Mouse (Mus musculus): ENCODE data around the gene BC107364. TPM values are rescaled to one million over a fixed set of nuclear protein-coding genes. Genes with fewer than 3 reads are reported as not detected.
"Not testable (repeated sequence)": the region's sequence is repeated elsewhere in the genome, so short reads cannot be mapped to it uniquely, and the experiment has no call there.

BC107364 gene
- polyA plus RNA-seq, 1 experiment, result 4.6 TPM

DNA sequence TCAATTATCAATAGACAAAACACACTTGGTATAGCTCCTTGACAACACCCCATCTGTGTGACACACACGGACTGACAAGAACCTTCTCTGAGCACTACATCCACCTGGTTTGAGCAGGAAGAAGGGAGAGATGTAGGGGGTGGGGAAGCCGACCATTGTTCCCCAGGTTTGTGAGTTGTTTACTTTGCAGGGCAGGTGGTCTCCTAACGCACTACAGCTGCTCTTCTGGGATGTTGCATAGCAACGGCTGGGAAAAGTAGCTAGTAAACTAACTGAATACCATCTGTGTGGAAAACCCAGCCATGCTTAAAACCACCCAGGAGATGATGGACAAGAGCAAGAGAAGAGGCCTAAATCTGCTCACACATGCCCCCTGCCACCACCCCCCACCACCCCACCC is 27.7 kb downstream of the BC107364 start:
- H3K4me3 ChIP-seq (ENCODE audit: low read depth, low read length); H3K36me3 ChIP-seq (ENCODE audit: control insufficient read depth, insufficient read depth, low read length, poor library complexity, severe bottlenecking); H3K27me3 ChIP-seq (ENCODE audit: control insufficient read depth, insufficient read depth, low read length, poor library complexity, severe bottlenecking); H3K9ac ChIP-seq (ENCODE audit: low read depth, poor library complexity, severe bottlenecking); H3K9me3 ChIP-seq (replicated peaks; ENCODE audit: control insufficient read depth, insufficient read depth, low read length, poor library complexity, severe bottlenecking); H3K4me1 ChIP-seq (ENCODE audit: control insufficient read depth, insufficient read depth, low read length): not testable (repeated sequence)
- H3K27ac ChIP-seq (ENCODE audit: insufficient read depth, low read length), result peak overlapping the region; percentile 38; the same call in 1 of the 2 replicates
- TF ChIP-seq EP300 (IDR thresholded peaks at IDR 0.05; ENCODE audit: insufficient read depth, low read depth, low read length), result 0 out of 2 replicates have a peak, but pooled peaks have one; percentile 23

DNA sequence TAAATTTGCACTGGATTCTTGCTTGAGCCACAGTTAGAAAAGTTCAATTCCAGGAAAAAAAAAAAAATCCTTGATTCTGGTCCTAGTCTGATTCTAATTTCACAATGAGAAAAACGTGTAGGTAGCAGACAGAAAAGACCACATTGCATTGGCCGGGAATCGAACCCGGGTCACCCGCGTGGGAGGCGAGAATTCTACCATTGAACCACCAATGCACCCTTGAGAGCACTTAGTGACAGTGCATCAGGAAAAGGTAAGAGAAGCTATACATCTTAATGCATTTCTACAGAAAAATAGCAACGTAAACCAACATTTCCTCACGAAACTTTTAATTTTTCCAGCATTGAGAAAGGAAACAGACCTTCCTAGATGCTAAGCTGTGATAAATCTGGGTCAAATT is 28.2 kb downstream of the BC107364 start:
- H3K9ac ChIP-seq (ENCODE audit: low read depth, poor library complexity, severe bottlenecking), result no peak overlapping the region
- no peak overlapping the region for H3K4me3 ChIP-seq (ENCODE audit: low read depth, low read length)
- peaks cover 2% of the 10 kb centered on the region for H3K4me1 ChIP-seq (ENCODE audit: control insufficient read depth, insufficient read depth, low read length)
- no peaks in the 10 kb centered on the region for H3K36me3 ChIP-seq (ENCODE audit: control insufficient read depth, insufficient read depth, low read length, poor library complexity, severe bottlenecking)
- TF ChIP-seq EP300 (IDR thresholded peaks at IDR 0.05; ENCODE audit: insufficient read depth, low read depth, low read length) (no peak), CTCF (IDR thresholded peaks at IDR 0.05; ENCODE audit: low read depth, low read length) (no peak), POLR2A (IDR thresholded peaks at IDR 0.05; ENCODE audit: insufficient read depth, low read length) (no peak)
- H3K27ac ChIP-seq (ENCODE audit: insufficient read depth, low read length), result no peak overlapping the region
- no peaks in the 10 kb centered on the region for H3K27me3 ChIP-seq (ENCODE audit: control insufficient read depth, insufficient read depth, low read length, poor library complexity, severe bottlenecking)
- H3K9me3 ChIP-seq (replicated peaks; ENCODE audit: control insufficient read depth, insufficient read depth, low read length, poor library complexity, severe bottlenecking), result no peaks in the 10 kb centered on the region

DNA sequence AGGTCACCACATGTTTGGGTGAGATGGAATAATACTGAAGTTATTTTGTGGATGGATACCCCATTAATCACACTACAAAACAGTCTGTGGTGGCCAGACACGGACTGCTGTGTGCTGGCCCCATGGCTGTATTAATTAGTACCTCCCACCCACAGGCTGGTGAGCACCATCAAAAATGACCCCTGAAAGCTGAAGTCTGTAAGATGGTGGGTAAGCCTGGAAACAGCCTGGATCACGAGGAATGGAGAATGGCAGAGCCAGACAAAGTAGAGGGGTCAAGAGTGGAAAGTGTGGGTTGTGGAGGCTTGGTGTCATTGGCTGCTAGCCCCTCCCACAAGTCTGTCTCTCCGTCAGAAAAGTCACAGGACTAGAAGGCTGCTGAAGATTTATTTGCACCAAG is 31.3 kb downstream of the BC107364 start:
- Histone ChIP-seq H3K4me1 (ENCODE audit: control insufficient read depth, insufficient read depth, low read length) (peaks cover 2% of the 10 kb centered on the region), H3K4me3 (ENCODE audit: low read depth, low read length) (no peak overlapping the region), H3K36me3 (ENCODE audit: control insufficient read depth, insufficient read depth, low read length, poor library complexity, severe bottlenecking) (no peaks in the 10 kb centered on the region), H3K9ac (ENCODE audit: low read depth, poor library complexity, severe bottlenecking) (no peak overlapping the region), H3K27me3 (ENCODE audit: control insufficient read depth, insufficient read depth, low read length, poor library complexity, severe bottlenecking) (no peaks in the 10 kb centered on the region), H3K9me3 (replicated peaks; ENCODE audit: control insufficient read depth, insufficient read depth, low read length, poor library complexity, severe bottlenecking) (0 out of 2 replicates have a peak, but pooled peaks cover 2% of the 10 kb centered on the region), H3K27ac (ENCODE audit: insufficient read depth, low read length) (no peak overlapping the region)
- TF ChIP-seq EP300 (IDR thresholded peaks at IDR 0.05; ENCODE audit: insufficient read depth, low read depth, low read length), result no peak
- no peak for TF ChIP-seq CTCF (IDR thresholded peaks at IDR 0.05; ENCODE audit: low read depth, low read length)
- TF ChIP-seq POLR2A (IDR thresholded peaks at IDR 0.05; ENCODE audit: insufficient read depth, low read length), result no peak

DNA sequence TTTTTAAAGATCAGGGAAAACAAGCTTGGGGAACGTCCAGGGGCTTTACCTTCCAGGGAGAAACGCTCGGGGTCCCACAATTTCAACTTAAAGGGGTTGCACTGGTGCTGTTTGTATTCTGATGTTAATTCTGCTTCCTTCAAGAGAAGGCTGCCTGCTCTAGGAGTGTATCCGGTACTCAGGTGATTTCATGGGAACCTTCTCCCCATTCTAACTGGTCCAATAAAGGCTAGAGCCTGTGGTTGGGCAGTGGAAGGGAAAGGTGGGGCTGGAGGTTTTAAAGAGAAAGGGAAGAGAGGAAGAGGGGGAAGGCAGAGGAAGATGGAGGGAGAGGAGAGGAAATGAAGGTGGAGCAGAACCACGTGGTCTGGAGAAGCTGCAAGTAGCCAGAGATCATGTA is 33.2 kb downstream of the BC107364 start:
- H3K9me3 ChIP-seq (replicated peaks; ENCODE audit: control insufficient read depth, insufficient read depth, low read length, poor library complexity, severe bottlenecking); H3K4me3 ChIP-seq (ENCODE audit: low read depth, low read length); H3K27me3 ChIP-seq (ENCODE audit: control insufficient read depth, insufficient read depth, low read length, poor library complexity, severe bottlenecking); H3K4me1 ChIP-seq (ENCODE audit: control insufficient read depth, insufficient read depth, low read length); H3K36me3 ChIP-seq (ENCODE audit: control insufficient read depth, insufficient read depth, low read length, poor library complexity, severe bottlenecking): not testable (repeated sequence)
- Histone ChIP-seq H3K27ac (ENCODE audit: insufficient read depth, low read length) (peak overlapping the region; percentile 96), H3K9ac (ENCODE audit: low read depth, poor library complexity, severe bottlenecking) (peak overlapping the region; percentile 33; the same call in 1 of the 2 replicates)

DNA sequence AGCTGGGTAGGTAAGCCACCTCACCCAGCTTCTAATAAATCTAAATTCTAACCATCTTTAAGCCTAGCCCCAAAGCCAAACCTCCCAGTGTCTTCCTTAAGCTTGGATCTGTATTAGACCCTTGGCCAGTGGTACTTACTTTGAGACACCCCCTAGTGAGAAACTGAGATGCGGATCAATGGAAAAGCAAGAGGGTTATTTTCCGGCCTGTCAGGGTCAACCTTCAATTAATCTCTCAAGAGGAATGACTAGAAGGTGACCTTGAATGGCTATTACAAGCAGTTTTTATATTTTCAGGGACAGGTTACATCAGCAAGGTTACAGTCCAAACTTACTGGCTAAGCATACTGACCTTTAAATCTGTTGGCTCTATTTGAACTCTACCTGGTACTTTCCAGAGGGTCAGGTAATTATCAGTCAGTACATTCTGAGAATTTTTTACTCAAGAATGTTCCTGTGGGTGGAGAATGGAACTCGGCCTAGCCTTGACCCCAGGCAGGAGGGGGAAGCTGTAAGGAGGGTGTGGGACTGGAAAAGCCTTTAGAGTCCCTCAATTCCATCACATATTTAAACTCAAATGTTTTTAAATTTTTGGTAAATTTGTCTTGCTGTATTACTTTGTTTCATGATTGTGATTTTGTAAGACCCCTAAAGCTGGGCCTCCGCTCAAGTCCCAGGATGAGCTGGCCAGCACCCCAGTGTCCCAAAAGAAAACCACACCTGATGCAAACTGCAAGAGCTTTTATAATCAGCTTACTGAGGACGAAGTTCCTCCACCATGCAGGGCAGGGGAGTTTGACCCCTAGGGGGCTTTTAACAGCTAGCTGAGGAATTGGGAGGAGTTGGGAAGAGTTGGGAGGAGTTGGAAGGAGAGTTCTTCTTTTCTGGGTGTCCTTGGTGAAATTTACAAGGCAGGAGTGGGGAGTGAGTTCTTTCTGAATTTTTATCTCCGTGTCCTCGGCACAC is 34.0 kb downstream of the BC107364 start:
- Histone ChIP-seq H3K27me3 (ENCODE audit: control insufficient read depth, insufficient read depth, low read length, poor library complexity, severe bottlenecking) (no peaks in the 10 kb centered on the region), H3K27ac (ENCODE audit: insufficient read depth, low read length) (peak overlapping the region; percentile 96), H3K4me1 (ENCODE audit: control insufficient read depth, insufficient read depth, low read length) (peaks cover under 1% of the 10 kb centered on the region), H3K9ac (ENCODE audit: low read depth, poor library complexity, severe bottlenecking) (no peak overlapping the region; the same call in 1 of the 2 replicates), H3K36me3 (ENCODE audit: control insufficient read depth, insufficient read depth, low read length, poor library complexity, severe bottlenecking) (no peaks in the 10 kb centered on the region), H3K4me3 (ENCODE audit: low read depth, low read length) (no peak overlapping the region), H3K9me3 (replicated peaks; ENCODE audit: control insufficient read depth, insufficient read depth, low read length, poor library complexity, severe bottlenecking) (0 out of 2 replicates have a peak, but pooled peaks cover 2% of the 10 kb centered on the region)
- TF ChIP-seq CTCF (IDR thresholded peaks at IDR 0.05; ENCODE audit: low read depth, low read length), result no peak
- no peak for TF ChIP-seq EP300 (IDR thresholded peaks at IDR 0.05; ENCODE audit: insufficient read depth, low read depth, low read length)
- TF ChIP-seq POLR2A (IDR thresholded peaks at IDR 0.05; ENCODE audit: insufficient read depth, low read length), result no peak

DNA sequence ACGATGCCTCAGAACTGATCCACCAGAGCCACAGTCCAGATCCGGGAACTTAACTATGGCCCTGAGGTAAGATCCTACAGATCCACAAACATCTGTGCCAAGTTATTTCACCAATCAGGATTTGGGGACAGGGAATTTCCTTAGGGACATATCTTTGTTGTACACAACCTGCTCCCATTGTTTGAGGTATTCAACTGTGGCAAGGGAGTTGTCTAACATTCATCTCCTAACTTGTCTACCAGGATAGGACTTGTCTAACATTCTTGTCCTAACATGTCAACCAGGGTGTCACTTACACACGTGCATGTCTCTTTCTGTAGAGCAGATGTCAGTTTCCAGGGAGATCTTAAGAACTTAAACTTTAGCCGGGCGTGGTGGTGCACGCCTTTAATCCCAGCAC is 35.5 kb downstream of the BC107364 start:
- Histone ChIP-seq H3K4me3 (ENCODE audit: low read depth, low read length) (no peak overlapping the region), H3K9ac (ENCODE audit: low read depth, poor library complexity, severe bottlenecking) (no peak overlapping the region), H3K9me3 (replicated peaks; ENCODE audit: control insufficient read depth, insufficient read depth, low read length, poor library complexity, severe bottlenecking) (0 out of 2 replicates have a peak, but pooled peaks cover 2% of the 10 kb centered on the region), H3K4me1 (ENCODE audit: control insufficient read depth, insufficient read depth, low read length) (peaks cover 2% of the 10 kb centered on the region), H3K27ac (ENCODE audit: insufficient read depth, low read length) (peak overlapping the region; percentile 63), H3K27me3 (ENCODE audit: control insufficient read depth, insufficient read depth, low read length, poor library complexity, severe bottlenecking) (no peaks in the 10 kb centered on the region), H3K36me3 (ENCODE audit: control insufficient read depth, insufficient read depth, low read length, poor library complexity, severe bottlenecking) (no peaks in the 10 kb centered on the region)
- TF ChIP-seq EP300 (IDR thresholded peaks at IDR 0.05; ENCODE audit: insufficient read depth, low read depth, low read length) (no peak), CTCF (IDR thresholded peaks at IDR 0.05; ENCODE audit: low read depth, low read length) (no peak), POLR2A (IDR thresholded peaks at IDR 0.05; ENCODE audit: insufficient read depth, low read length) (no peak)
